Comparison of ENCODE assay signal across 26 mouse cellular contexts in the genomic region with DNA sequence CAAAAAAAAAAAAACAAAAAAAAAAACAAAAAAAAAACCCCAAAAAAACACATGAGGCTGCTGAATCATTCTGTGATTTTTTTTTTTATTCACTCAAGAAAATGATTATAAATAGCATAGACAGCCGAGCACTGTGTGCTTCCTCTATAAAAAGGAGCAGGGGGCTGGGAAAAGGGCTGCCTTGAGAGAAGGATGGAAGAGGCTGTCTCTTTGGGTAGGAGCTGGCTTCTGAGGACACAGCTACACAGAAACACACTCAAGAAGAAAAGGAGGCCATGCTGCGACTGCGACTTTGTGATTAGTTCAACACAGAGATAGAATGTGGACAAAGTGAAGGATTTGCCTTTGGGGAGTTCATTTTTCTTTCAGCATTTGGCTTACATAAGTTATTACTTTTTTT.
DNase-seq lines count a peak whose midpoint lies in the region; ATAC-seq and TF ChIP-seq lines count a peak whose summit lies in the region.
"Had no signal": no experiment of that assay in that cellular context is flagged by ENCODE, and none has a peak within 500 bp of the region (broad histone marks: within the 10 kb centered on the region; RNA-seq: fewer than 3 reads in every experiment).

No protein-coding gene starts in this region.

- H3K79me2 ChIP-seq in CH12.LX (replicated peaks; ENCODE audit: control insufficient read depth, extremely low read depth, insufficient read depth, poor library complexity, severe bottlenecking) = no peaks in the 10 kb centered on the region

- H3K4me3 ChIP-seq in forebrain, postnatal 0 days (ENCODE audit: low read depth, low read length) = no peak overlapping the region
- no peak overlapping the region for H3K4me3 ChIP-seq in forebrain, embryonic 12.5 days (replicated peaks)
- H3K4me3 ChIP-seq in CH12.LX (replicated peaks in 1 of 3; ENCODE audit: low read depth in 2 of 3, low read length in 2 of 3, poor library complexity in 1 of 3) = no peak overlapping the region
- H3K4me3 ChIP-seq: embryonic facial prominence, embryonic 10.5 days; embryonic facial prominence, embryonic 15.5 days; heart, adult 2 months; heart, embryonic 12.5 days; hindbrain, embryonic 13.5 days; liver, embryonic 12.5 days; stomach, embryonic 15.5 days had no signal

- peaks cover 11% of the 10 kb centered on the region for H3K36me3 ChIP-seq in forebrain, postnatal 0 days (ENCODE audit: insufficient read depth)
- H3K36me3 ChIP-seq in forebrain, embryonic 12.5 days (replicated peaks) = peaks cover under 1% of the 10 kb centered on the region; the same call in 1 of the 2 replicates
- H3K36me3 ChIP-seq in CH12.LX (replicated peaks in 1 of 2; ENCODE audit: control insufficient read depth in 1 of 2, insufficient read depth in 1 of 2, low read length in 1 of 2) = no peaks in the 10 kb centered on the region
- H3K36me3 ChIP-seq: embryonic facial prominence, embryonic 10.5 days; embryonic facial prominence, embryonic 15.5 days; liver, embryonic 12.5 days; stomach, embryonic 15.5 days had no signal

- dilution Hi-C loops in CH12.LX (cut with MboI; ENCODE audit: extremely low pct_ligation_motif_present, extremely low pct_unique_long_range_greater_than_20kb, low sequenced_read_pairs) = no loop called here

- DNase-seq in forebrain, postnatal 0 days = peak; percentile 30
- peak; percentile 45 to 59 for DNase-seq in left cerebral cortex, adult 18-20 months (ENCODE audit: low spot score in 2 of 2)
- no peak for DNase-seq in left cerebral cortex, adult 11 months (ENCODE audit: low spot score)
- no peak for DNase-seq in CH12.LX (ENCODE audit: extremely low read depth)
- DNase-seq in left cerebral cortex, adult 9 months (ENCODE audit: low spot score in 2 of 2) = peak; percentile 45 to 57
- DNase-seq in urinary bladder, postnatal 14 days (ENCODE audit: low spot score) = no peak
- DNase-seq in natural killer cell, adult 2 months (ENCODE audit: low spot score in 2 of 2) = no peak
- DNase-seq: adrenal gland, postnatal 25 days; cerebellum, adult 18-20 months; heart, adult 2 months; heart, postnatal 4 days; kidney, adult 9 months; kidney, postnatal 10 days; lung, adult 18-20 months; lung, postnatal 10 days; midbrain, embryonic 14.5 days; thymus, postnatal 14 days had no signal

- TF ChIP-seq CTCF in forebrain, postnatal 0 days (IDR thresholded peaks at IDR 0.05; ENCODE audit: low read depth) = no peak
- no peak for TF ChIP-seq CTCF in CH12.LX (conservative IDR thresholded peaks at IDR 0.05 in 1 of 2, IDR thresholded peaks at IDR 0.05 in 1 of 2; ENCODE audit: low read depth in 2 of 2, low read length in 2 of 2)

- H3K4me2 ChIP-seq in forebrain, postnatal 0 days (ENCODE audit: low read depth) = no peak overlapping the region
- H3K4me2 ChIP-seq in forebrain, embryonic 12.5 days = no peak overlapping the region
- H3K4me2 ChIP-seq in CH12.LX (ENCODE audit: insufficient read depth, low read depth, poor library complexity, severe bottlenecking) = no peak overlapping the region
- H3K4me2 ChIP-seq: embryonic facial prominence, embryonic 15.5 days; heart, embryonic 12.5 days; hindbrain, embryonic 13.5 days; liver, embryonic 12.5 days; stomach, embryonic 15.5 days had no signal

- no peak for TF ChIP-seq POLR2A in CH12.LX (IDR thresholded peaks at IDR 0.05; ENCODE audit: low read depth, low read length)

- no peaks in the 10 kb centered on the region for H3K9me3 ChIP-seq in forebrain, postnatal 0 days (ENCODE audit: low read length)
- H3K9me3 ChIP-seq in forebrain, embryonic 12.5 days = no peaks in the 10 kb centered on the region
- no peaks in the 10 kb centered on the region for H3K9me3 ChIP-seq in CH12.LX (replicated peaks; ENCODE audit: low read length)
- H3K9me3 ChIP-seq: embryonic facial prominence, embryonic 10.5 days; embryonic facial prominence, embryonic 15.5 days; heart, embryonic 12.5 days; hindbrain, embryonic 13.5 days; liver, embryonic 12.5 days; stomach, embryonic 15.5 days had no signal

- no peak for TF ChIP-seq EP300 in CH12.LX (IDR thresholded peaks at IDR 0.05; ENCODE audit: low read length)

- no peak for TF ChIP-seq RAD21 in CH12.LX (IDR thresholded peaks at IDR 0.05; ENCODE audit: low read depth, low read length)

- in situ Hi-C loops in CH12.LX (cut with MboI; ENCODE audit: low pct_ligation_motif_present, low pct_unique_long_range_greater_than_20kb, low sequenced_read_pairs) = loop anchor here (5.0 kb wide), 1 partner anchor 63 kb away; no protein-coding TSS in a partner anchor

- 59% methylated on average over 3 of the region's 3 CpGs for WGBS in forebrain, postnatal 0 days
- 72% methylated on average over 3 of the region's 3 CpGs for WGBS in forebrain, embryonic 12.5 days

- ATAC-seq in forebrain, postnatal 0 days = peak; percentile 60
- no peak for ATAC-seq in forebrain, embryonic 12.5 days (ENCODE audit: low FRiP score)
- ATAC-seq: intestine, postnatal 0 days; liver, embryonic 12.5 days had no signal

- H3K27ac ChIP-seq in forebrain, postnatal 0 days (ENCODE audit: low read depth, low read length) = 0 out of 2 replicates have a peak overlapping the region, but pooled peaks have one; percentile 9
- no peak overlapping the region for H3K27ac ChIP-seq in forebrain, embryonic 12.5 days
- peak overlapping the region; percentile 3; the same call in 1 of the 2 replicates for H3K27ac ChIP-seq in CH12.LX (ENCODE audit: insufficient read depth, low read depth)
- H3K27ac ChIP-seq: embryonic facial prominence, embryonic 10.5 days; embryonic facial prominence, embryonic 15.5 days; heart, adult 2 months; hindbrain, embryonic 13.5 days; liver, embryonic 12.5 days; macrophage; stomach, embryonic 15.5 days had no signal

- no peaks in the 10 kb centered on the region for H3K27me3 ChIP-seq in forebrain, postnatal 0 days (ENCODE audit: insufficient read depth, low read length)
- H3K27me3 ChIP-seq in forebrain, embryonic 12.5 days = no peaks in the 10 kb centered on the region
- H3K27me3 ChIP-seq in CH12.LX (replicated peaks) = no peaks in the 10 kb centered on the region
- H3K27me3 ChIP-seq: embryonic facial prominence, embryonic 15.5 days; heart, embryonic 12.5 days; hindbrain, embryonic 13.5 days; liver, embryonic 12.5 days; stomach, embryonic 15.5 days had no signal

- no peaks in the 10 kb centered on the region for H3K4me1 ChIP-seq in forebrain, postnatal 0 days (ENCODE audit: insufficient read depth)
- peaks cover 3% of the 10 kb centered on the region; the same call in 1 of the 2 replicates for H3K4me1 ChIP-seq in forebrain, embryonic 12.5 days
- H3K4me1 ChIP-seq in CH12.LX (ENCODE audit: control insufficient read depth in 1 of 2, insufficient read depth in 2 of 2) = peaks cover 16 to 53% of the 10 kb centered on the region in 2 experiments
- H3K4me1 ChIP-seq: embryonic facial prominence, embryonic 15.5 days; hindbrain, embryonic 13.5 days; stomach, embryonic 15.5 days had no signal

- H3K9ac ChIP-seq in forebrain, postnatal 0 days = no peak overlapping the region
- no peak overlapping the region for H3K9ac ChIP-seq in forebrain, embryonic 12.5 days
- no peak overlapping the region for H3K9ac ChIP-seq in CH12.LX (ENCODE audit: insufficient read depth, low read depth)
- H3K9ac ChIP-seq: embryonic facial prominence, embryonic 15.5 days; heart, embryonic 12.5 days; hindbrain, embryonic 13.5 days; liver, embryonic 12.5 days; stomach, embryonic 15.5 days had no signal

TF ChIP-seq in CH12.LX, 34 proteins besides CTCF, POLR2A, EP300 and RAD21:
- TF ChIP-seq ZNF384 (IDR thresholded peaks at IDR 0.05; ENCODE audit: low read depth, low read length) (peak; percentile 84), ELF1 (IDR thresholded peaks at IDR 0.05; ENCODE audit: low read depth, low read length) (no peak)

Comparison
In these comparisons a context has a peak if more than half of its experiments do, and no peak if none do; other contexts are left out.
1. DNase-seq: peak in forebrain, postnatal 0 days (single experiment), left cerebral cortex, adult 18-20 months (2 of 2) and left cerebral cortex, adult 9 months (2 of 2); none in left cerebral cortex, adult 11 months (single experiment), CH12.LX (single experiment), urinary bladder, postnatal 14 days (single experiment) and natural killer cell, adult 2 months (0 of 2).